Mouse (Mus musculus) intestine, embryonic 14.5 days (tissue): ENCODE results near the gene Sgms1. TPM values are rescaled to one million over a fixed set of nuclear protein-coding genes. Genes with fewer than 3 reads are reported as not detected.

Source experiments
- ATAC-seq: fragments of 200-750 bp; cut with Nextera tagmentation; replicated peaks from 2 replicates; pipeline ENCODE4 v1.8.0; 2017; ENCODE audit warnings: low read depth, moderate number of reproducible peaks, moderate TSS enrichment, moderate library complexity; ENCODE audit not compliant: low FRiP score, low TSS enrichment
- DNase-seq: peaks from one replicate; pipeline ENCODE4 v3.0.0-alpha.2; 2018; ENCODE audit warnings: low spot score
- H3K27ac ChIP-seq: fragments of 300-500 bp; sonication (generic); 2 replicates; pipeline ENCODE4 v1.5.1; 2014; ENCODE audit warnings: low read depth, mild to moderate bottlenecking, control low read depth
- H3K27me3 ChIP-seq: fragments of 300-500 bp; sonication (generic); replicated peaks from 2 replicates; pipeline ENCODE4 v1.6.1; 2014; ENCODE audit warnings: low read length, control low read depth; ENCODE audit not compliant: control insufficient read depth, insufficient read depth
- H3K36me3 ChIP-seq: fragments of 300-500 bp; sonication (generic); 2 replicates; pipeline ENCODE4 v1.6.1; 2014; ENCODE audit warnings: low read length, control low read depth; ENCODE audit not compliant: control insufficient read depth, insufficient read depth
- H3K4me1 ChIP-seq: fragments of 300-500 bp; sonication (generic); replicated peaks from 2 replicates; pipeline ENCODE4 v1.6.1; 2014; ENCODE audit warnings: low read length, control low read depth, mixed read lengths; ENCODE audit not compliant: control insufficient read depth, insufficient read depth
- H3K4me2 ChIP-seq: fragments of 300-500 bp; sonication (generic); 2 replicates; pipeline ENCODE4 v1.6.1; 2014; ENCODE audit warnings: low read length
- H3K4me3 ChIP-seq: fragments of 300-500 bp; sonication (generic); 2 replicates; pipeline ENCODE4 v1.5.1; 2014; ENCODE audit warnings: low read depth, low read length, control low read depth, mixed read lengths
- H3K9ac ChIP-seq: fragments of 300-500 bp; sonication (generic); 2 replicates; pipeline ENCODE4 v1.6.1; 2014; ENCODE audit warnings: mild to moderate bottlenecking, low read length
- H3K9me3 ChIP-seq: fragments of 300-500 bp; sonication (generic); 2 replicates; pipeline ENCODE4 v1.6.1; 2016; ENCODE audit warnings: low read length, control low read depth; ENCODE audit not compliant: control insufficient read depth
- WGBS: fragments of 180-500 bp; shearing (Covaris S2); extraction: QIAGEN DNeasy Blood & Tissue Kit; methylation state at CpG from one replicate; pipeline ENCODE4 v1.1.7; 2014; 5-methylcytosine and 5-hydroxymethylcytosine counted together
- polyA plus RNA-seq: library from polyadenylated mRNA; unstranded; fragments of >200 nt; fragmentation: Nextera tagmentation; extraction: Ambion mirVana; gene quantifications from 2 replicates; pipeline ENCODE4 v1.2.1, GENCODE M21; 2014

The Sgms1 gene
- polyA plus RNA-seq, 1 experiment from 2014 or later = 37.5 TPM

DNA sequence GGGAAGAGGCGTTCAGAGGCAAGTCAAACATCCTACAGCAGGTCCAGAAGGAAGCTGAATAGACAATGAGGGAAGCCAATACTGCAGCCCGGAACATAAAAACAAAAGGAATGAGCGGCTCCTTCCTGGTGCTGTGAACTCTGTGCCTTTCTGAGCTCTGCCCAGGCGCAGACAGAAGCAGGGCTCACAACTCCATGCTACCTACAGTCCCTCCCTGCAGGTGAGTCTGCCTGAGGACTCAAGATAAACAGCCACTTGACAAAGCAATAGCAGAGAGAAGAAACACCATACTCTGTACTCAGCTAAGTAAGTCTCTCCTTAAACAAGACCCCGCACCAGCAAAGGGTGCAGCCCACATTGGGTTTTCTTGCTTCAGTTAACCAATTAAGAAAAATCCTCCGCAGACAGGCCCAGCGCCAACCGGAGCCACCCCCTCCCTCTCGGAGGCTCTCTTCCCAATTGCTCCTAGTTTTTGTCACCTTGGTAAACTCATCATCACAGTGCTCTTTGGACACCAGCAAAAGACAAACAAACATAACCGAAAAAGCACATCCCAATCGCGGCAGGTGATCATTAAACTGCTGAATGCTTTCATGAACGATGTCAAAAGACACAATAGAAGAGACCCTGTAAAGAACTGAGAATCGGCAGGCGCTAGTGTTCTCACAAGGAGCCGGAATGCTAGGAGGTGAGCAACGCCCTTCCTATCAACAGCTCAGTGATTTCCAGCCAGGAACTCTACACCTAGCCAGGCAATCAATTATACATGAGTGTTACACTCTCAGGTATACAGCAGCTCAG lies 45.4 kb downstream of the Sgms1 start:
- Histone ChIP-seq H3K27ac (peak overlapping the region; percentile 57), H3K4me2 (peak overlapping the region; percentile 42), H3K36me3 (no peaks in the 10 kb centered on the region), H3K9me3 (no peaks in the 10 kb centered on the region), H3K4me1 (peaks cover 51% of the 10 kb centered on the region), H3K9ac (peak overlapping the region; percentile 1; the same call in 1 of the 2 replicates), H3K27me3 (no peaks in the 10 kb centered on the region), H3K4me3 (peak overlapping the region; percentile 12; the same call in 1 of the 2 replicates)
- 14% methylated on average over 17 of the region's 17 CpGs for WGBS
- ATAC-seq (no peak), DNase-seq (no peak)

DNA sequence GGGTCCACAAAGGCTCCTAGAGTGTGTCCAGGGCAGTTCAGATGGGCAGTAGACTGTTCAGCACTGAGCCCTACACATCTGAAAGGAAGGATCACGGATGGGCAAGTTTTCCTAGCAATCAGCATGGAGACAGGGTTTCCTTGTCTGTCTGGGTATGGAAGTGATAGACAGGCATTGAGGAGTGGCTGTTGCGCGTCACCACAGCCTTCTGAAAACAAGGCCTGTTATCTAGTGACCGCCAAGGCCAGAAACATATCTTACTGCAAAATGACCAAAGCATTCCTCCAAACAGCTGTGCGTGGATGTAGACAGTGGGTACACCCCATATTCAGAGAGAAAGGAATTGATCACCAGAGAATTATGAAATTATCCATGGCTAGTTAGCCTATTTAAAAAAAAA lies 47.1 kb downstream of the Sgms1 start:
- Histone ChIP-seq H3K9me3 (no peaks in the 10 kb centered on the region), H3K4me1 (peaks cover 50% of the 10 kb centered on the region), H3K36me3 (no peaks in the 10 kb centered on the region), H3K9ac (no peak overlapping the region), H3K27me3 (no peaks in the 10 kb centered on the region), H3K27ac (no peak overlapping the region), H3K4me3 (no peak overlapping the region), H3K4me2 (no peak overlapping the region)
- ATAC-seq = no peak
- 79% methylated on average over 5 of the region's 5 CpGs for WGBS
- DNase-seq = no peak

DNA sequence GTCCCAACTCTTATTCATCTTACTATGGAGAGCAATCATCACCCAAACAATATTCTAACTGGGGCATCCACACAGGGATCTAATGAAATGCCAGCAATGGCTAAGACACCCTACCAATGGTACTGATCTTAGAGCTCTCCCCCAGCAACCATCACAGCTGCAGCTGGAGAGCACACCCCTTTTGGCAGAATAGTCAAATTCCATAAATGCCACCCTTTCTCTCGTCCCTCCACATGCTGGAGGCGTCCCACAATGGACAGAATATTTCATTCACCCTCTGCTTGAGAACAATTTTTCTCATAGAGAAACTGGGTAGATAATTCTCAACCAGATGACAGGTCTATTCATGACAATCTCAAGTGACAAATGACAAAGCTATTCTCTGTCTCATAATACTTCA lies 48.4 kb downstream of the Sgms1 start:
- DNase-seq = no peak
- Histone ChIP-seq H3K9ac (no peak overlapping the region), H3K9me3 (no peaks in the 10 kb centered on the region), H3K4me3 (no peak overlapping the region), H3K4me2 (no peak overlapping the region), H3K27me3 (no peaks in the 10 kb centered on the region), H3K27ac (no peak overlapping the region), H3K36me3 (no peaks in the 10 kb centered on the region), H3K4me1 (peaks cover 40% of the 10 kb centered on the region)
- no peak for ATAC-seq
- 43% methylated on average over 2 of the region's 2 CpGs for WGBS

DNA sequence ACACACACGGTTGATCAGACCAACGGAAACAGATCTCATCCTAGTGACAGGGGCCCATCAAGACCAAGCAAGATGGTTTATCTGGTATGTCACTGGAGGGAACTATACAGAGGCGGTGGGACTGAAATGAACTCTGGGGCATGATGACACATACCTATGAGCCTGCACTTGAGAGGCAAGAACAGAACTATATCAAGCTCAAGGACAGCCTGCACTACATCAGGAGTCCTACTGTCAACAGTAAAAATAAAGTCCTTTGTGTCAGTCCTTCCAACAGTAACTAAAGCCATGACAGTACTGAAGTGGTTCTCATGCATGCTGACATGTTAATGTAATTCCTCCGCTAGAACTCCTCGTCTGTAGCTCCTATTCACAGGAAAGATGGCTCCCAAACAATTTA lies 49.3 kb downstream of the Sgms1 start:
- no peak for DNase-seq
- no peak overlapping the region for H3K9ac ChIP-seq
- no peak overlapping the region for H3K4me2 ChIP-seq
- no peaks in the 10 kb centered on the region for H3K27me3 ChIP-seq
- 87% methylated on average over 5 of the region's 5 CpGs for WGBS
- H3K27ac ChIP-seq = no peak overlapping the region
- peaks cover 31% of the 10 kb centered on the region for H3K4me1 ChIP-seq
- H3K9me3 ChIP-seq = no peaks in the 10 kb centered on the region
- no peak overlapping the region for H3K4me3 ChIP-seq
- ATAC-seq = no peak
- H3K36me3 ChIP-seq = no peaks in the 10 kb centered on the region

DNA sequence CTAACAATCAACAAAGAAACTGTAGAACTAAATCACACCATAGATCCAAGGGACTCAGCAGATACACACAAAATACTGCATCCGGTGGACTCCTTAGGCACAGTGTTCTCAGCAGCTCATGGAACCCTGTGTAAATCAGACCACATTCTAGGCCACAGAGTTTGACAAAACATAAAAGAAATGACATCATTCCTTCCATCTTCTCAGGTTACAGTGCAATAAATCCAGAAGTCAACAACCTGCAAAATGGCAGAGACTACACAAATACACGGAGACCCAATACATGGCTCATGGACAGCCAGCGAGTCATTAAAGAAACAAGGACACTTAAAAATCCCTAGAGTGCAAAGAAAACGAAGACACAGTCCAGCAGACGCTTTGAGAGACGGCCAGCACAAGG lies 51.8 kb downstream of the Sgms1 start:
- Histone ChIP-seq H3K4me1 (peaks cover 20% of the 10 kb centered on the region), H3K36me3 (no peaks in the 10 kb centered on the region), H3K4me3 (no peak overlapping the region), H3K27ac (peak overlapping the region; percentile 25; the same call in 1 of the 2 replicates), H3K9ac (no peak overlapping the region), H3K27me3 (no peaks in the 10 kb centered on the region), H3K9me3 (no peaks in the 10 kb centered on the region), H3K4me2 (no peak overlapping the region)
- ATAC-seq (0 out of 2 replicates have a peak, but pooled peaks have one; percentile 27), DNase-seq (no peak)
- 22% methylated on average over 6 of the region's 6 CpGs for WGBS

DNA sequence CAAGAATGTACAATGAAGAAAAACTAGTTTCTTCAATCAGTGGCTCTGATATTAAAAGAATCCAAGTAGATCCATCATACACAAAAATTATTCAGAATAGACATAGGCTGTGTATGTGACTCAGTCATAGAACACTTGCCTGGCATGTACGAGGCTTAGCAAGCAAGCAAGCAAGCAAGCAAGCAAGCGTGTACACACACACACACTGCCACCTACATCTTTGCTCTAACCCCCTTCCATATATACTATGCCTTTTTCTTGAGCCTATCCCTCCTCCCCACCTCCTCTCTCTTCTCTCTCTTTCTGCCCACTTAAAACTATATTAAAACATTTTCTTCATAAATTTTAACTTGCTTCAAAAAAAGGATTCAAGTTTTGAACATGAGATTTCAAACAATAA lies 54.8 kb downstream of the Sgms1 start:
- Histone ChIP-seq H3K36me3 (no peaks in the 10 kb centered on the region), H3K4me2 (no peak overlapping the region), H3K27me3 (no peaks in the 10 kb centered on the region), H3K4me1 (peaks cover 10% of the 10 kb centered on the region), H3K27ac (no peak overlapping the region), H3K9me3 (no peaks in the 10 kb centered on the region), H3K4me3 (no peak overlapping the region), H3K9ac (no peak overlapping the region)
- no peak for DNase-seq
- 95% methylated on average over 2 of the region's 2 CpGs for WGBS
- ATAC-seq = no peak

DNA sequence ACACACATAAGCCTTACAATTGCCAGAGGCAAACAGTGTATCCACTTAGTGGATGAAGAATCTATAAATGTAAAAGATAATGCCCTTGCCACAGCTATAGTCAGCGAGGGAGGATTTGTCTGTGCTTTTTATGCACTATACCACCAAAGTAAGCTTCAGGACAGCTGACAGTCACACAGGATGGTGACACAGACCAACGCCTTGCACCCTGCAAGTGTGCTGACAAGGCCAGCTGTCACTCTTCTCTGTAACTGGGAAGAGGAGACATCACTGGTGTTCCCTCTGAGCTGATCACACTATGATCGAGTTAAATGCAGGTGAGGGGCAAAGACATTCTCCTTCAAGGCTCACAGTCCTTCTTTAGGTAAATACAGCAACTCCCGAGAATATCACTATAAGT lies 56.0 kb downstream of the Sgms1 start:
- H3K36me3 ChIP-seq = no peaks in the 10 kb centered on the region
- H3K4me1 ChIP-seq = peaks cover 10% of the 10 kb centered on the region
- H3K4me3 ChIP-seq = no peak overlapping the region
- 86% methylated on average over 4 of the region's 4 CpGs for WGBS
- ATAC-seq (no peak), DNase-seq (no peak)
- H3K9ac ChIP-seq = no peak overlapping the region
- no peaks in the 10 kb centered on the region for H3K27me3 ChIP-seq
- H3K27ac ChIP-seq = no peak overlapping the region
- no peaks in the 10 kb centered on the region for H3K9me3 ChIP-seq
- H3K4me2 ChIP-seq = no peak overlapping the region

DNA sequence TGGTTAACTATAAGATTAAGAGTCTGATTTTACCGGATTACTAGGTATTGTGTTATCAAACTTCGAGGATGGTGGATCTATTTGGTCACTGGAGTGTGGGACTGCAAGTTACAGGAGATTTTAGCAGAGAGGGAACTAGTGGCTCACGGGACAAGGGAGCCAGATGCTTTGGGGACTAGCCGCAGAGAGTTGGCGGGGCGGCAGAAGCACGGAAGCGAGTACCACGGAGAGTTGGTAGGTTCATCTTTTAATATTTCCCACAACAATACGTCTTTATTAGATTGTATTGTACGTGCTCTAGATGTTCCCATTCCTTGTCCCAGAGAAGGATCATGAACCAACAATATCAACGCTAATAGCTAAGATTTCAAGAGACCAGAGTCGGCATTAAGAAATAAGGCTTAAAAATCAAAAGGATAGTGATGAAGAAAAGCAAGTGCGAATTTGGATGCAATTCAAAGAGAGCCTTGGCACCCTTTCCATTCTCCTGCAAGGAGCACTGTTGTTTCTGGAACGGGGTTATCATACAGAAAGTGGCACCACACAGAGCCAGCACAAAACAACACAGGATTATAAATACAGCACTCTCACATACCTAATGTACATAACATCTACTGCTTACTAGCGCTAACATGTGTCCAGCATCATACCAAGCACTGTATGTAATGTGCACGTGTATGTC lies 56.6 kb downstream of the Sgms1 start:
- H3K4me2 ChIP-seq = no peak overlapping the region
- DNase-seq = no peak
- H3K9me3 ChIP-seq = no peaks in the 10 kb centered on the region
- H3K36me3 ChIP-seq = no peaks in the 10 kb centered on the region
- H3K27ac ChIP-seq = no peak overlapping the region
- WGBS = 94% methylated on average over 17 of the region's 17 CpGs
- H3K27me3 ChIP-seq = no peaks in the 10 kb centered on the region
- no peak overlapping the region for H3K4me3 ChIP-seq
- ATAC-seq = no peak
- H3K4me1 ChIP-seq = peaks cover 7% of the 10 kb centered on the region
- H3K9ac ChIP-seq = no peak overlapping the region
